Mouse (Mus musculus) liver, adult 2 months (tissue): Measurements from ENCODE around the gene Fbxl13.

Experiments
- CTCF ChIP-seq: fragments of 200-500 bp; IDR thresholded peaks from 2 replicates; pipeline ENCODE4 v1.5.1; 2011; ENCODE audit warnings: low read depth, low read length, control low read depth
- POLR2A ChIP-seq: fragments of 200-500 bp; IDR thresholded peaks from 2 replicates; pipeline ENCODE4 v1.6.1; 2011; ENCODE audit warnings: low read length, control low read depth; ENCODE audit not compliant: insufficient read depth; ENCODE audit errors: extremely low read depth

- no peak for TF ChIP-seq CTCF
- TF ChIP-seq POLR2A = no peak
These were observed 46.8 kb upstream of the Fbxl13 start for GRCm38 (mm10) chr5:21692230-21692629.
